Mouse (Mus musculus): ENCODE measurements around the gene Snf8. TPM values are rescaled to one million over a fixed set of nuclear protein-coding genes. Genes with fewer than 3 reads are reported as not detected.

The Snf8 gene
- total and polyA plus RNA-seq, 3 experiments = 70.8 to 199 (median 113) TPM

DNA sequence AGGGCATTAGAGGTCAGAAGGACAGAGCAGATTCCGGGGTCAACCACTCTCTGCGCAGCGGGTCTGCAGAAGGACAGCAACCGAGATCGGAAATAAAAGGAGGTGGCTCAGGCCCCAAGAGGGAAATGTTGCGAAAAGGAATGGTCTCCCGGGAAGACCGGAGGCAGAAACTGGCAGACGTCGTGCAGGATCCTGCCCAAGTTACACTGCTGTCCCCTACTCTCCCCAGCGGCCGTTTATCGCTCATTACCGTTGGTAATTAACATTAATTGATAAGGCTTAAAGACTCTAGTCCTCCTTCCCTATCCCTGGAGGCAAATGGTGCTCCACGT lies 40.5 kb downstream of the Snf8 start:
- in situ Hi-C loops (cut with MboI; ENCODE audit: low pct_ligation_motif_present, low pct_unique_long_range_greater_than_20kb, low sequenced_read_pairs) (no loop called here), dilution Hi-C loops (cut with MboI; ENCODE audit: extremely low pct_ligation_motif_present, extremely low pct_unique_long_range_greater_than_20kb, low sequenced_read_pairs) (no loop called here)
- Histone ChIP-seq H3K27ac (ENCODE audit: insufficient read depth, low read depth) (peak overlapping the region; percentile 5; the same call in 1 of the 2 replicates), H3K9me3 (replicated peaks; ENCODE audit: low read length) (no peaks in the 10 kb centered on the region), H3K4me1 (ENCODE audit: control insufficient read depth in 1 of 2, insufficient read depth in 2 of 2) (peaks cover 7 to 24% of the 10 kb centered on the region in 2 experiments), H3K4me3 (replicated peaks in 1 of 3; ENCODE audit: low read depth in 2 of 3, low read length in 2 of 3, poor library complexity in 1 of 3) (peak overlapping the region; percentile 66 to 85 (median 68)), H3K36me3 (replicated peaks in 1 of 2; ENCODE audit: control insufficient read depth in 1 of 2, insufficient read depth in 1 of 2, low read length in 1 of 2) (peaks cover 21 to 32% of the 10 kb centered on the region in 2 experiments), H3K4me2 (ENCODE audit: insufficient read depth, low read depth, poor library complexity, severe bottlenecking) (peak overlapping the region; percentile 87), H3K9ac (ENCODE audit: insufficient read depth, low read depth) (peak overlapping the region; percentile 86), H3K27me3 (replicated peaks) (no peaks in the 10 kb centered on the region), H3K79me2 (replicated peaks; ENCODE audit: control insufficient read depth, extremely low read depth, insufficient read depth, poor library complexity, severe bottlenecking) (peaks cover 17% of the 10 kb centered on the region)
- no peak for DNase-seq (ENCODE audit: extremely low read depth)
- TF ChIP-seq EP300 (IDR thresholded peaks at IDR 0.05; ENCODE audit: low read length) = 0 out of 2 replicates have a peak, but pooled peaks have one; percentile 31
- no peak for TF ChIP-seq SMC3 (IDR thresholded peaks at IDR 0.05; ENCODE audit: low read depth, low read length)

GRCm38 (mm10) chr11:96075509-96076220 lies 41.0 kb downstream of the Snf8 start, which contains the start of gene Atp5g1:
TSS of gene Atp5g1 (minus strand) at chr11:96075670.
- Histone ChIP-seq H3K79me2 (replicated peaks; ENCODE audit: control insufficient read depth, extremely low read depth, insufficient read depth, poor library complexity, severe bottlenecking) (peaks cover 17% of the 10 kb centered on the region), H3K9me3 (replicated peaks; ENCODE audit: low read length) (no peaks in the 10 kb centered on the region), H3K4me1 (ENCODE audit: control insufficient read depth in 1 of 2, insufficient read depth in 2 of 2) (peaks cover 7 to 24% of the 10 kb centered on the region in 2 experiments), H3K9ac (ENCODE audit: insufficient read depth, low read depth) (peak within 1 kb of the TSS; percentile 86), H3K4me2 (ENCODE audit: insufficient read depth, low read depth, poor library complexity, severe bottlenecking) (peak within 1 kb of the TSS; percentile 87), H3K27ac (ENCODE audit: insufficient read depth, low read depth) (peak within 1 kb of the TSS; percentile 30; the same call in 1 of the 2 replicates), H3K27me3 (replicated peaks) (no peaks in the 10 kb centered on the region), H3K36me3 (replicated peaks in 1 of 2; ENCODE audit: control insufficient read depth in 1 of 2, insufficient read depth in 1 of 2, low read length in 1 of 2) (peaks cover 17 to 27% of the 10 kb centered on the region in 2 experiments), H3K4me3 (replicated peaks in 1 of 3; ENCODE audit: low read depth in 2 of 3, low read length in 2 of 3, poor library complexity in 1 of 3) (peak within 1 kb of the TSS; percentile 66 to 85 (median 68))
- dilution Hi-C loops (cut with MboI; ENCODE audit: extremely low pct_ligation_motif_present, extremely low pct_unique_long_range_greater_than_20kb, low sequenced_read_pairs) = no loop called here
- DNase-seq (ENCODE audit: extremely low read depth) = peak; percentile 100
- in situ Hi-C loops (cut with MboI; ENCODE audit: low pct_ligation_motif_present, low pct_unique_long_range_greater_than_20kb, low sequenced_read_pairs) = no loop called here
- TF ChIP-seq IRF4 (IDR thresholded peaks at IDR 0.05; ENCODE audit: low read depth, low read length) (peak; percentile 57; the same call in 1 of the 2 replicates), MEF2A (IDR thresholded peaks at IDR 0.05; ENCODE audit: borderline replicate concordance, low read depth, low read length) (peak; percentile 83), TBP (conservative IDR thresholded peaks at IDR 0.05; ENCODE audit: low read depth, low read length) (peak; percentile 93), E2F4 (IDR thresholded peaks at IDR 0.05; ENCODE audit: insufficient replicate concordance, low read depth, low read length) (peak; percentile 82; the same call in 1 of the 2 replicates), MAZ (IDR thresholded peaks at IDR 0.05; ENCODE audit: low read depth, low read length) (0 out of 2 replicates have a peak, but pooled peaks have one; percentile 63), GABPA (IDR thresholded peaks at IDR 0.05; ENCODE audit: insufficient replicate concordance, low read depth, low read length) (peak; percentile 67; the same call in 1 of the 2 replicates), BHLHE40 (IDR thresholded peaks at IDR 0.05; ENCODE audit: low read depth, low read length) (peak; percentile 73), CTCF (conservative IDR thresholded peaks at IDR 0.05 in 1 of 2, IDR thresholded peaks at IDR 0.05 in 1 of 2; ENCODE audit: low read depth in 2 of 2, low read length in 2 of 2) (no peak), MAX (IDR thresholded peaks at IDR 0.05; ENCODE audit: low read length) (peak; percentile 99), CHD2 (IDR thresholded peaks at IDR 0.05; ENCODE audit: low read length) (peak; percentile 98), ZC3H11A (IDR thresholded peaks at IDR 0.05; ENCODE audit: low read depth, low read length) (no peak), NELFE (IDR thresholded peaks at IDR 0.05; ENCODE audit: low read depth, low read length) (peak; percentile 99), UBTF (IDR thresholded peaks at IDR 0.05; ENCODE audit: low read depth, low read length) (no peak), SMC3 (IDR thresholded peaks at IDR 0.05; ENCODE audit: low read depth, low read length) (no peak), JUND (conservative IDR thresholded peaks at IDR 0.05; ENCODE audit: low read depth, low read length) (peak; percentile 33; the same call in 1 of the 2 replicates), KAT2A (IDR thresholded peaks at IDR 0.05; ENCODE audit: insufficient replicate concordance, low read length) (peak; percentile 95), MAFK (IDR thresholded peaks at IDR 0.05; ENCODE audit: insufficient replicate concordance, low read length) (no peak), ZMIZ1 (IDR thresholded peaks at IDR 0.05; ENCODE audit: low read depth, low read length) (peak; percentile 96), POLR2A (IDR thresholded peaks at IDR 0.05; ENCODE audit: low read depth, low read length) (peak; percentile 96), SIN3A (IDR thresholded peaks at IDR 0.05; ENCODE audit: low read length) (peak; percentile 93), PAX5 (IDR thresholded peaks at IDR 0.05; ENCODE audit: low read length) (no peak), USF1 (IDR thresholded peaks at IDR 0.05; ENCODE audit: low read depth, low read length) (peak; percentile 89), HCFC1 (IDR thresholded peaks at IDR 0.05; ENCODE audit: low read depth, low read length) (peak; percentile 94), NRF1 (IDR thresholded peaks at IDR 0.05; ENCODE audit: low read depth, low read length) (peak; percentile 63), TCF12 (IDR thresholded peaks at IDR 0.05; ENCODE audit: low read depth, low read length) (peak; percentile 91), RCOR1 (conservative IDR thresholded peaks at IDR 0.05; ENCODE audit: low read depth, low read length) (no peak), ETS1 (conservative IDR thresholded peaks at IDR 0.05; ENCODE audit: low read depth, low read length) (peak; percentile 30; the same call in 1 of the 2 replicates), CHD1 (IDR thresholded peaks at IDR 0.05; ENCODE audit: low read depth, low read length) (no peak), JUN (IDR thresholded peaks at IDR 0.05; ENCODE audit: insufficient read depth, low read depth, low read length) (peak; percentile 20; the same call in 1 of the 2 replicates), POLR2AphosphoS2 (IDR thresholded peaks at IDR 0.05; ENCODE audit: low read depth, low read length) (peak; percentile 98)
